Mouse (Mus musculus) brain, embryonic 18.5 days (tissue): ENCODE measurements around the gene Angptl8.

ENCODE experiments used
- DNase-seq: peaks from one replicate; pipeline ENCODE4 v3.0.0-alpha.2; 2012; ENCODE audit warnings: low read depth, low spot score

The Angptl8 gene

DNA sequence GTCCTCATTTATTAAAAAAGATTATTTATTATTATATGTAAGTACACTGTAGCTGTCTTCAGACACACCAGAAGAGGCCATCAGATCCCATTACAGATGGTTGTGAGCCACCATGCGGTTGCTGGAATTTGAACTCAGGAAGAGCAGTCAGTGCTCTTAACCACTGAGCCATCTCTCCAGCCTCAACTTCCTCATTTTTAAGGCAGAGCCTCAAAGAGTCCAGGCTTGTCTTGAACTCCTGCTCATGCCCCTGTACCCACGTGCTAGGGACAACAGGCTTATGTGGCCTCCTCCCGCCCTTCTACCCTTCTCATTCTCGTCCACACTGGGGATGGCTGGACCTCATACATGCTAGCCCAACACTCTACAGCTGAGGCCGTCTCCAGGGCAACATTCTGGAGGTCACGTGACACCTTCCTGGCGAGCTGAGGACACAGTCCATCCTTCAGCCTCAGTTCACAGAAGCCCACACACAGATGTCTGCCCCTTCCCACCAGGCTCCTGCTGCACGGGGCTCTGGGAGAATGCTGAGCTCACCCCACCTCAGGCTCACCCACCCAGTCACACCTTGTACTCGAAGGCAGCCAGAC, 18.5 kb upstream of the Angptl8 start:
- DNase-seq = no peak

DNA sequence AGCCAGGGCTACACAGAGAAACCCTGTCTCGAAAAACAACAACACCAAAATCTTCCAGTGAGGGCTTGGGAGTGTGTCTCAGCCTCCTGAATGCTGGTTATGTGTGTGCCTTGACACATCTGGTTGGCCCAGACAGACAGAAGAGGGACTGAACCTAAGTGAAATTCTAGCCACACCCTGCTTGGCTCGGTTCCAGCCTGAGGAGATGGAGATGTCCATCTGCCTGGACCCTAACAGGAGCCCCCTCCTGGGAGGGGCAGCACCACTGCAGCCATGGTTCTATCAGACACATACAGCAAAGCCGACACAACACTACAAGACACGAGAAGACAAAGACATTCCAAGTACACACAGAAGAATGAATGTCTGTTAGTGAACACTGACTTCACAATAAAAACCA, 17.2 kb upstream of the Angptl8 start:
- no peak for DNase-seq

DNA sequence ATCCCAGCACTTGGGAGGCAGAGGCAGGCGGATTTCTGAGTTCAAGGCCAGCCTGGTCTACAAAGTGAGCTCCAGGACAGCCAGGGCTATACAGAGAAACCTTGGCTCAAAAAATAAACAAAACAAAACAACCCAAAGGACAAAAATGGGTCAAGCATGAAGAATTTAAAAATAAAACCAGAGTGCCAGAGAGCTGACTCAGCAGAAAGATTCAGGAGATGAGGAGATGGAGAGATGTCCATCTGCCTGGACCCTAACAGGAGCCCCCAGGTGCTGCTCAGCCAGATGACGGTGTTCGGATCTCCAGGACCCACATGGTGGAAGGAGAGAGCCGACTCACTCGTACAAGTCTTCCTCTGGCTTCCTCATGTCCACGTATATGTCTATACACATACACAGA, 16.7 kb upstream of the Angptl8 start:
- no peak for DNase-seq

DNA sequence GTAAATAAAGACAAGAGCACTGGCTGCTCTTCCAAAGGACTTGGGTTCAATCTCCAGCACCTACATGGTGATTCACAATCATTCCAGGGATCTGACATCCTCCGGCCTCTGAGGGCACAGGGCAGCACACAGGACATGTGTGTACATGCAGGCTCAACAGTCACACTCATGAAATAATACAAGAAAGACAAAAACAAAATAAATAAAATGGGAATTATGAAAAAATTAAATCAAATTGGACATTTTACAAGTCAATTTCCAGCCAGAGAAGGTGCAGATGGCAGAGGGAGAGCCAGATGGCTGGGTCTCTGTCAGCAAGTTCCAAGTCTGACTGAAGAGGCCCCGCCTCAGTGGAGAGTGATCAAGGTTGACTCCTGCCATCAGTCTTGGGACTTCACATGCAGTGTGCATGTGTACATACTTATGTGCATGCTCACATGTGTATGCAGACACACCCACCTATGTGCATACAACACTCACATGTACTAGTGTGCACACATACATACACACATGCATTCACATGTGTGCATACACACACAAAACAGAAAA, 16.1 kb upstream of the Angptl8 start:
- peak; percentile 30 for DNase-seq

DNA sequence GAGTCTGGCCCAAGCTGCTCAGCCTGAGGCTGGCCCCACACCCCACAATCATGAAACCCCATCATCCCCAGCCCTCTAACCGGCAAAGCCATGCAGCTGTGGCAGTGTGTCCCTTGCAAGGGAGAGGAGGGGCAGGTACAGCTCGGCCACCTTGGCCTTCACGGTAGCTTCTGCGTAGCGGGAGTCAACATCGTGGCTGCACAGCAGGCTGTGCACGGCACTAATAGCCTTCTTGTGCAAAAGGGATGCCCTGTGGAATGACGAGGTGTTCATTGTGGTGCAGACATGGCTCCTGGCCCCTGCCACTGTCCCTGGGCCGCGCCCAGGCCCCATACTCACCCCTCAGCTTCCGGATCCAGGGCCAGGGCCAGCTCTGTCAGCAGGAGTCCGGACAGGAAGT, 15.1 kb upstream of the Angptl8 start:
- no peak for DNase-seq

DNA sequence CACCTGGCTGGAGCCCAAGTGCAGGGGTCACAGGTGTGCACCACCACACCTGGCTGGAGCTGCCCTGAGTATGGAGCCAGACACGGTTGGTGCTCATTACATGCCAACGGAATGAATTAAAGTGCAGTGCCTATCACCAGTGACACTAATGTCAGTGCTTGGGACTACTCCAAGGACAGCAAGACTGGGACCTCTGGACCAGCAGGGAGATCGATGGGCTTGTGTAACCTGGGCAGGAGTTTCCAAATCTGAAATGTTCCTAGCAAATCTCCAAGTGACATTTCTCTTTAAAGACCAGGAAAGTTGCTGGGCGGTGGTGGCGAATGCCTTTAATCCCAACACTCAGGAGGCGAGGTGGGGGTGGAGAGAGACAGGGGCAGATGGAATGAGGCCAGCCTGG, 12.6 kb upstream of the Angptl8 start:
- no peak for DNase-seq

DNA sequence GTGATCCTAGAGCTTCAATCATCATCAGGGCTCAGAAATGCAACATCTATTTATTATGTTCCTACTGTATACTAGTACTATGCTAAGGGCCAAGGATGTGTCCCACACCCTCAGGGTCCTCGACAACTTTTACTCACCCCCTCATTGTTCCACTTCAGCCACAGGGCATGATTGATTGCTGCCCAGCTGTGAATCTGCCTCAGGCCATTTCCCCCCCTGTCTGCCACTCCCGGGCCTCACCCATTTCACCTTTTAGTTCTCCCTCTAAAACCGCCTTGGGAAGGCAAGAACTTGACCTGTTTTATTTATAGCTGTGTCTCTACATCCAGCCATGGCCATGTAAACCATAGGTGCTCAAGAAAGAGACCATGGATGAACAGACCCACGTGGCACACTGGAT, 11.4 kb upstream of the Angptl8 start:
- no peak for DNase-seq

DNA sequence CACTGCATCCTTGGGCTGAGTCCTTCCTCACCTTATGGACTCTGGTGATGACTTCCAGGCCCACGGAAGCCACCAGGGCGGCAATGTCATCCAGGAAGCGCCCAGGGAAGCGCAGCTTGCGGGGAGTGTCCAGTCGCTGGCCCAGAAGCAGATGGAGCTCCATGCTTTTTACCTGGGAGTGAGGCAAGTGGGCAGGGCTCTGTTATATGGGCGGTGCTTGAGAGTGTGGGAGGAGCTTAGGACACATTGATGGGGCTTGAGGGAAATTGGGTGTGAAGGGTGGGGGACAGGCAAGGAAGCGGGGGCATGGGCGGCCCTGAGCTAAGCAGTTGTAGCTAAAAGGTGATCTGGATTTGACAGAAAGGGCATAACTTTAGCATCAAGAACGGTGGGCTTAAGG, 10.9 kb upstream of the Angptl8 start:
- DNase-seq = no peak

DNA sequence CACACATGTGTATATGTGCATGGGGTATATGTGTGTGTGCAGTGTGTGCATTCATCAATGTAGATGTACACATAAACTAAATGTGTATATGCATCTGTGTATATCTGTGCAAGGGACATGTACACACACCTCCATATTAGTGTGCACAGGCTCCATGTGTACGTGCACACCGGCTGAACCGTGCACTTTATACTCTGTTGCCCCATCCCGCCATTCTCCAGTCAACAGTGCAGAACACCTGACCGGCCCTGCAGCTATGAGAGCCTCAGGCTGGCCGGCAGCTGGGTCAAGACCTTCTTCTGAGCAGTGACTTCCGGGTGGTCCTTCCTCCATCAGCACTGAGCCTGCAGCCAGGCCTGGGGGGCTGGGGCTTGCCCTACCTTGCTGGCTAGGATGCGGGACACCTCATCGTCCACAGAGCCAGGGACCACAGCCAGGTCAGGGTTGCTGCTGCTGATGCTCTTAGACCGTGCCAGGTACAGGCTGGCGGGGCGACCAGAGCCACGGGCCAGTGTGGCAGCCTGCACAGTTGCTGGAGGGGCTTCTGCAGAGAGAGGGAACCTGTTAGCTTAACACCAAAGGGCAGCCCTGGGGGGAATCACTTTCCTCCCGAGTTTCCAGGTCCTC, 5.4 kb upstream of the Angptl8 start:
- DNase-seq = no peak

DNA sequence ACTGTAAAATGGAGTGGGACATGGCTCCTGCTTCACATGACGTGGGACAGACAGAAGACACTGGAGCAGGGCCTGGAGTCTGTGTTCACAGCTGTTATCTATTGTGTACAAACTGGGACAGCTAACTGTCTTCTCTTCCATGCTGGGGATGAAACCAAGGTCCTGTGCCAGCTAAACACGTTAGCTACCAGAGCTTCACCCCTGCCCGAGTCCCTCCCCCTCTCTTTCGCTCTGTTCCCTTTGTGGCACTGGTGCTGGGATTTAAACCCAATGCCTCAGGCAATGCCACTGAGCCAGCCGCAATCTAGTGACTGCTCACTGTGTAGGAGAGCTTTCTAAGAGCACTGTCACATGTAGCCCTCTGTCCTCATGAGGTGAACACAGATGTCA, 4.9 kb upstream of the Angptl8 start:
- no peak for DNase-seq

DNA sequence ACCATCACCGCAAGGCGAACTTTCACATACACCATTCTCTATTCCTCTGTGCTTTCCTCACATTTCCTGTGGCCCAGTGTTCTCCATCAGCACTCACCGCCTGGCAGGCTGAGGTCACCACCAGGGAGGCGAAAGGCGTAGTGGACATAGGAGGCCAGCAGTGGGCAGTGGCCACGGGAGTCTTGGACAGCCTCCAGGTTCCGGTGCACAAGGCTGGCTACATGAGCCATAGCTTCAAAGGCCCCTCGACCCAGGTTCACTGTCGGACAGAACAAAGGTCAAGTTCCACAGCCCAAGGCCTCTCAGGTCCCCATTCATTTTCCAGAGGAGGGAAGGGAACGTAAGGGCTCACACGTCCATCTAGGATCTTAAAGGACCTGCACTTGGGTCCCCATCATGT, 4.4 kb upstream of the Angptl8 start:
- no peak for DNase-seq

DNA sequence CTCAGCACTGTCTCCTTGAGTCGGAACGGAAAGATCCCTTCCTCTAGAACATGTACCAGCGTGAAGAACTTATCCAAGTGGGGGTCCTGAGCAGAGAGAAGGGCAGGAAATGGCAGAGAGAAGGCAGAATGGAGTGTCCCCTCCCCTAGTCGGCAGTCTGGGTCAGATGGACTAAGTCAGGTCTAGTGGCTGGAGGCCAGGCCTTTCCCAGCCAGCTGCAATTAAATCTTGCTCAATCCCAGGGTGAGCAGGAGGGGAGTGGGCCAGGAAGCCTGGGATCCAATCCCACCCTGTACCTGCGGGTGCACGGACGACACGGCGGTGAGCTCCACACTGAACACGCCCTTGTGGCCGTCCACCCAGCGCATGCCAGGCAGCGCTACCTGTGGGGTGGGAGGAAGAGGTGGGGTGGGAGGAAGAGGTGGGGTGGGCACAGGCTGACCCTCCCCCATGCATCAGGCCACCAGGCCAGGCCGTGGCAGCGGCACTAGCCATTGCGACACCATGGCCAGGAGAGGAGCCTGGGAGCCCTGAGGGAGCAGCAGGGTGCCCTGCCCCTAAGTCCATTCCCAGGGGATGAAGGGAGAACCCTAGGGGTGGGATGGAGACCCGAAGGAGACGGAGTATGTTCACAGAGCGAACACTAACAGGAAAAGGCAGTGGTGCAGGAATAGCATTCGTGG, 3.6 kb upstream of the Angptl8 start:
- no peak for DNase-seq

DNA sequence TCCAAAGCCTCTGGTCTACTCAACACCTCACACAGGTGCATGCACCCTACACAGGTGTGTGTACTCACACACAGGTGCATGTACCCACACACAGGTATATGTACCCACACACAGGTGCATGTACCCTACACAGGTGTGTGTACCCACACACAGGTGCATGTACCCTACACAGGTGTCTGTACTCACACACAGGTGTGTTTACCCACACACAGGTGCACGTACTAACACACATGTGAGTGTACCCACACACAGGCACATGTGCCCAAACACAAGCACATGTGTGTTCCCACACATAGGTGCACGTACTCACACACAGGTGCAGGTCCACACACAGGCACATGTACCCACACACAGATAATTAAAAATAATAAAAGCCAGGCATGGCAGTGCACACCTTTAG, 2.4 kb downstream of the Angptl8 start:
- DNase-seq = no peak

DNA sequence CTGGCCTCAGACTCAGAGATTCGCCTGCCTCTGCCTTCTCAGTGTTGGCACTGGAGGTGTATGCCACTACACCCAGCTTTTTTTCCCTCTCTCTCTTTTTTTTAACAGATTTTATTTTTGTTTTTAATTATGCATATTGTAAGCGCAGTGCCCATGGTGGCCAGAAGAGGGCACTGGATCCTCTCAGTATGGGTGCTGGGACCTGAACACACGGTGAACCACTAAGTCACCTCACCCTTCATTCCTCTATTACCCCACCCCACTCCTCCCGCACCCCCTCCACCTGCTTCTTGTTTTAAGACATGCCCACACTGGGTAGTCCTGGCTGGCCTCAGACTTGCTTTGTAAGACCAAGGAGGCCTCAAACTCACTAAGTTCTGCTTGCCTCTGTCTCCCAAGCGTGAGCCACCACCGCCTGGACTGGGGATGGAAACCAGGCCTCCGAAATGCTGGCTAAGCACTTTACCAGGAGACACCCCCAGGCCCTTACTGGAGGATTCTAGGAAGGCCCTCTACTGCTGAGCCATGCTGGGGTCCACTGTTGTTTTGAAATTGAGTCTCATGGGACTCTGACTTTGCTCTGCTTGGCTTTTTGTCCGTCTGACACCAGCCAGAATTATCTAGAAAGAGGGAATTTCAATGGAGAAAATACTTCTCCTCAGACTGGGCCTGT, 4.9 kb downstream of the Angptl8 start:
- no peak for DNase-seq

DNA sequence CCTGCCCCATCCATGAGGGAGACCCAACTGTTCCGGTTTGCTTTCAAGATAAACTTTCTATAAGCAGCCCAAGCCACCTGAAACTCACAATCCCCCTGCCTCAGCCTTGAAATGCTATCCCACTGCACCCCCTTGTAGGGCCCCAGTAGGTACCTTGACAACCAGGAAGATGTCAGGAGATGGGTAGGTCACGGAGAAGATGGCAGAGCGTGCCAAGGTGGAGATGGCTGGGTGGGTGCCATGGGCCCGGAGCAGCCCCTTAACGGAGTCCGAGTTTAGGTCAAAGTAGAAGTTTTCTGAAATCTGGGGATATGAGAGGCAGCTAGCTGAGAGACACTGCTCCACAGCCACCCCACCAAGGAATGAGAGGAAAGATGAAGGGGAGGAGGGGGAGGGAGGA, 6.0 kb downstream of the Angptl8 start:
- no peak for DNase-seq

DNA sequence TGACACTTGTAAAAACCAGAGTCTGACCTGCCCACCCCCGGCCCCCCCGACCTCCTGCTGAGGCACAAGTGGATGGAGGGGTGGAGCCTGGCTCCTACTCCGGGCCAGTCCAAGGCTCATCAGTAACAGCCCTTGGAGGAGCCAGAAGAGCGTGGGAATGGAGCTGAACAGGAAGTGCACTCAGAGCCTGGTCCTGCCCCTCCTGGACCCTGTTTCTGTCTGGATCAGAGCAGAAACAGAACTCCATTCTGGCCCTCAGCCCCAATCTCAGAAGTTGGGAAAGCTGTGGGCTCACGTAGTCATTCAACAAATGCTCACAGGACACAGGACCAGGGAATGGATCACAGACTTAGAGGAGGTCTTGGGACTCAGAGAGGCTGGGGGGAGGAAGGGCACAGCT, 7.1 kb downstream of the Angptl8 start:
- no peak for DNase-seq

DNA sequence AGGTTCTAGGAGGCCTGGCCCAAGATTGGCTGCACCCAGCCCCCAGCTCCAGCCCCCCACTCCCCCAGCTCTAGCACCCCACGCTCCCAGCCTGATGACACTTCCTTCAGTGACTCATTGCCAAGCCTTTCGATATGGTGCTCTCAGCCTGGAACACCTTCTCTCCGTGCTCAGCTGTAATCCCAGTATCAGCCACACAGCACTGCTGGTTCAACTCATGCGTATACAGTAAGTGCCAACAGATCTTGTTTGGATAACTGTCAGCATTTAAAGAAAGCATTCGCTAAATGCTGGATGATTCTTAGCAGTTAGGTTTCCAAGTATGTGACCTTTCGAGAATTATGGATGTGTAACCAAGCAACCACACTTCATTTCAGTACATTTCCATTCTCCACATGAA, 7.8 kb downstream of the Angptl8 start:
- DNase-seq = no peak

DNA sequence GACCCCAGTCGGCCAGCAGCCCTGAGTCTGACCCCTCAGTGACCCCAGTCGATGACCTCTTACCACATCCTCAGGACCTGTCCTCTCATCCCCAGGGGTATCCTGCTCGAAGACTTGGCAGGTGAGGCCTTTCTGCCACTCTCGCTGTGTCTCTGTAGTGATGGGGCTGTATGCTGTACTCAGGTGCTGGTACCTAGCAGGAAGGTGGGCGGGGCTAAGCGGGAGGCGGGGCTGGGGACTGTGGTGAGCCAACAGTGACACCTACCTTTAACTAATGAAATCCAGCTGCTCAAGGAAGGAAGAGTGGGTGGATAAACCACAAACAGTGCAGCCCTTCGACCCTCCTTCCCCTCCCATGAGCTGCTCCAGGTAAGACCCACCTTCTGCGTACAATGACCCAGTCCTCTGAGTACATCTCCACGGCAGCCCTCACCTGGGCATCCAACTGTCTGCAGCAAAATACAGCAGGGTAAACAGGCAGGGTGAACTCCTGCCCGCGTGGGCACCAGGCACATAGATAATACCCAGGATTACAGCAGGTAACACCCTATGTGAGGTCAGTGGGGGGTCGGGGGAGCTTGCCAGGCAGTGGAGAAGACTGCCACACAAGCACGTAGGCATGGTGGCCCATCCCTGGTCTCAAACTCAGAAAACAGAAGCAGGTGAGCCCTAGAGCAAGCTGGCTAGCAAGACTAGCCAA, 10.2 kb downstream of the Angptl8 start:
- DNase-seq = no peak

DNA sequence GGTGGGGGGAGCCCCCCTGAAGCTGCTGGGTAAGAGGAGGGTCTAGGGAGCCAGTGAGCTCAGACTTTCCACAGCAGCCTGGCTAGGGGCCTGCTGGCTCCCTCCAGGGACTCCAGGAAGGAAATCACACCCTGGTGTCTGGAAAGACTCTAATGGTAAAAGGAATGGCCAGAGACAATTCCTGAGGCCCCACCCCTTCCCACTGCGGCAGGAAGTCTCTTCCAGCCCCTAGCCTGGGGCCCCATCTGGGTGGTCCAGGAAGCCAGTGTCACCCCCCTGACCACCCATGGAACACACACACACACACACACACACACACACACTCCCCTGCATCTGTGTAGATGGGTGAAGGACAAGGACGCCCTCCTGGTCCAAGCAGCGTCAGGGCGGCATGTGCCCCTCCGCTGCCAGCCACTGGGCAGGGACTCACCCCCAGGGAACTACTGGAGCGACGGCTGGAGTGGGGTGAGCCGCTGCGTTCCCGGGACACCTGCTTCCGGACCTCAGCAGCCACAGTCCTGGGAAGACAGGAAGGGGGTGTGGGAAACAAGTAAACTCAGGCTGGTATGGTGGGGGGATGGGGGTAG, 11.5 kb downstream of the Angptl8 start:
- no peak for DNase-seq

DNA sequence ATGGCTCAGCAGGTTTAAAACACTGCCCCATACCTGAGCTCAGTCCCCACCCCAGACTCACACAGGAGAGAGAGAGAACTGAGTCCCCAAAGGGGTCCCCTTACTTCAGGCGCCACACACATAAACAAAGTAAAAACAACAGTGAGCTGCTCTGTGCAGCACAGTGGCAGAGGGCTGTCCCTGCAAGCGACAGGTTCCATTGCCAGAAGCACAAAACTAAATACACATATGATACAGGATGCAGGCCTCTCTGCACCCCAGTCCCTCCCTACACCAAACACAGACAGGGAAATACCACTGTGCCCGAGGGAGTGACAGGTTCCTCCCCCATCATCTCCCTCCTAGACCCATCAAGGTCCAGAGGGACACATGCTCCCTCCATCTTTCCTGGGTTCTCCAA, 12.1 kb downstream of the Angptl8 start:
- DNase-seq = no peak

DNA sequence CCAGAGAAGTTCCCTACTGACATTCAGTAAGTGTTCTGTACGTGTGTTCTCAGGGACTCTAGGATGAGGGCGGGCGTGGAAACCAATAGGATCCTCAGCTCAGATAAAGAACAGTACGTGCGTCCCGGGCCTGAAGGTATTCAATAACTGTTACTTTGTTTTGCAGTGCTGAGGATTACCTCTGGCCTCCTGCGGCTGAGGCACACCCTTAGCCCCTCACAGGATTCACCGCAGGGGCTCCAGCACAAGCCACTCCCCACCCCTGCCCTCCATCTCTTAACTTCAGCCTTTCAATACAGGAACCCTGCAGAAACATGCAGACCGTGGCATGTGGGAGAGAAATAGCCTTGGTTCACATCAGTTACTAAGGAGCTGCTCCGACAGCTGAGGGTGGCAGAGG, 12.6 kb downstream of the Angptl8 start:
- DNase-seq = no peak
